Mouse (Mus musculus): Measurements from ENCODE around the gene Gabrr1.
A peak's percentile ranks its signal among the peaks of the same experiment; 100 is the strongest.
"Not testable (repeated sequence)": the region's sequence is repeated elsewhere in the genome, so short reads cannot be mapped to it uniquely, and the experiment has no call there.

Gene Gabrr1

DNA sequence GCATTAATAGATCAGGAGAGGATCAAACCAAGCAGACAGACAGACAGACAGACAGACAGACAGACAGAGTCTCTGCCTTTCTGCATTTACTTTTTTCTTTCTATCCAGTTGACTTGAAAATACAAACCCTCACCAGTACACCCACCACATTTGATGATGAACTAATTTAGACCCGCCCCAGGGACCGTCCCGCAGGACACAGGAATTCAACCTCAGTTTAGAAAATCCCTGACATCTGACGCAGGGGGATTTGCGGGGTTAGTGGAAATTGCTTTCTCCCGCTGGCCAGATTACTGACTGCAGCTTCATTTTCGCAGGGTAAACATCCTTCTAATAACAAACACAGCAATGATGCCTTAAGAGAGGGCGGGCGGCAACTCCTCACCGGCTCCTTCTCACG lies at the start of gene Gabrr1:
Gene Gabrr1 (plus strand): TSS at position 301 of the 400 bp plus-strand sequence.
- no peak for DNase-seq (ENCODE audit: low read depth)

GRCm38 (mm10) chr4:33099118-33099694 lies 33.1 kb upstream of the Gabrr1 start:
- DNase-seq (ENCODE audit: low read depth) = no peak

DNA sequence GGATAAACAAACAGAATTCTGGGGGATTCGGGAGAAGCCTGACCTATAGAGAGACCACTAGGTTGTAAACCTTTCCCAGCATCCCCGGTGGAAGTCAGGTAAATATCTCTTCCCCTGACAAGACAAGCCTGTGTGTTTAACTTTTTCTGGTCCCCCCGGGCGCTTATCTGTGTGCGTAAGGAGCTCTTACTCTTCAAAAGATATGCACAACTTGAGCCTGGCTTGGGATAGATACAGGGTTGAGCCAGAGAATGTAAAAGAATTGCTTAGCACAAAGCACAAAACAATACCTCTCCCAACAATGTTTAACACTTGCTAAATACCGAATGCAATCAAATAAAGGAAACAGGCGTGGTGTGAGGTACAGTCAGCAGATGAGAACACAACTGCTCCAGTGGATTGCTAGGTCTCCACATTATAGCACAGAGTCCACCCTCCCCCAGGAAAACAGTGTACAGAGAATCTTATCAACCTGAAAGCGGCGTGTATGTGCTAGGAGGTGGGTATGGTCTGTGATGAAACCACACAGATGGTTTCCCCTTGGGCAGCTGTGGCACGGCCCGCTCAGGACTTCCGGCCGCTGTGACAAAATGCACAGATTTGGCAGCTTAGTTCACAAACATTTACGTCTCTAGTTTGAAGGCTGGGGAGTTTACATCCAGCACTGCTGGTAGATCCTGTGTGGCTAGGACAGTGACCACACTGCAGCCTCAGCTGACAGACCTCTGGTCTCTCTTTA lies 22.4 kb upstream of the Gabrr1 start:
- peak; percentile 51 for DNase-seq (ENCODE audit: low read depth)

- DNase-seq (ENCODE audit: low read depth) = peak; percentile 16
Observed at GRCm38 (mm10) chr4:33110845-33111244, 21.5 kb upstream of the Gabrr1 start.

GRCm38 (mm10) chr4:33111358-33111757 lies 21.0 kb upstream of the Gabrr1 start:
- DNase-seq (ENCODE audit: low read depth) = no peak

GRCm38 (mm10) chr4:33112866-33113265 lies 19.5 kb upstream of the Gabrr1 start:
- DNase-seq (ENCODE audit: low read depth) = not testable (repeated sequence)

DNA sequence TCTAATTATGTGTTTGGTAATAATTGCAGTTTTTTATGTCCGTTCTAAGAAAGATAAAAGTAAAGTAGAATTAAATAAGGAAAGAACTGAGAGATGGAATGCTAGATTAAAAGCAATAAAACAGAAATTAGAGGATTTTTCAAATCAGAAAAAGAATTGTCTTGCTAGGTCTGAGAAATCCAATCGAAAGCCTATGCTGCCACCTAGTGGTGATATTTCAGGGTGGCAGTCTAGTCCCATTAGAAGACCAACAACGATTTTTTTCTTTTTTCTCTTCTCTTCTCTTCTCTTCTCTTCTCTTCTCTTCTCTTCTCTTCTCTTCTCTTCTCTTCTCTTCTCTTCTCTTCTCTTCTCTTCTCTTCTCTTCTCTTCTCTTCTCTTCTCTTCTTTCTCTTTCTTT lies 13.2 kb upstream of the Gabrr1 start:
- DNase-seq (ENCODE audit: low read depth) = peak; percentile 90

DNA sequence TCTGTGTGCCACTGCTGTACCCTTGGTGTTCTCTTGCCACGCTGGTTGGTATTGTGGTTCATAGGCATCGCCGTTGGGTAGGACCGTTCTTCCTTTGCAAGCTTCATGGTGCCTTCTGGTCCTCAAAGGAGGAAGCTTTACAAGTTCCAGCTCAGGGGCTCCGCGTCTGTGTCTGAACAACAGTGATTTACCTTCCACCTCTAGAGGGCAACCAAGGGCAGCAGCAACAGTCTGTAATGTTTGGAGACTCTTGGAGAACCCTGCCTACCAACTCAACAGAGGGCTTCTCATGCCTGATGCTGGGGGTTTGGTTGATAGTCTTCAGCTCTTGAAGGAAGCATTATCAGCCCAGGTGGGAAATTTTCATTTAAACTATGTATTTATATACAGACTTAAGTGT lies 7.8 kb upstream of the Gabrr1 start:
- peak; percentile 74 for DNase-seq (ENCODE audit: low read depth)

GRCm38 (mm10) chr4:33125409-33126084 lies 6.8 kb upstream of the Gabrr1 start:
- no peak for DNase-seq (ENCODE audit: low read depth)

GRCm38 (mm10) chr4:33146679-33147291 lies 14.5 kb downstream of the Gabrr1 start:
- DNase-seq (ENCODE audit: low read depth) = peak; percentile 51

GRCm38 (mm10) chr4:33147825-33148224 lies 15.5 kb downstream of the Gabrr1 start:
- peak; percentile 87 for DNase-seq (ENCODE audit: low read depth)

GRCm38 (mm10) chr4:33149150-33149549 lies 16.8 kb downstream of the Gabrr1 start:
- no peak for DNase-seq (ENCODE audit: low read depth)

DNA sequence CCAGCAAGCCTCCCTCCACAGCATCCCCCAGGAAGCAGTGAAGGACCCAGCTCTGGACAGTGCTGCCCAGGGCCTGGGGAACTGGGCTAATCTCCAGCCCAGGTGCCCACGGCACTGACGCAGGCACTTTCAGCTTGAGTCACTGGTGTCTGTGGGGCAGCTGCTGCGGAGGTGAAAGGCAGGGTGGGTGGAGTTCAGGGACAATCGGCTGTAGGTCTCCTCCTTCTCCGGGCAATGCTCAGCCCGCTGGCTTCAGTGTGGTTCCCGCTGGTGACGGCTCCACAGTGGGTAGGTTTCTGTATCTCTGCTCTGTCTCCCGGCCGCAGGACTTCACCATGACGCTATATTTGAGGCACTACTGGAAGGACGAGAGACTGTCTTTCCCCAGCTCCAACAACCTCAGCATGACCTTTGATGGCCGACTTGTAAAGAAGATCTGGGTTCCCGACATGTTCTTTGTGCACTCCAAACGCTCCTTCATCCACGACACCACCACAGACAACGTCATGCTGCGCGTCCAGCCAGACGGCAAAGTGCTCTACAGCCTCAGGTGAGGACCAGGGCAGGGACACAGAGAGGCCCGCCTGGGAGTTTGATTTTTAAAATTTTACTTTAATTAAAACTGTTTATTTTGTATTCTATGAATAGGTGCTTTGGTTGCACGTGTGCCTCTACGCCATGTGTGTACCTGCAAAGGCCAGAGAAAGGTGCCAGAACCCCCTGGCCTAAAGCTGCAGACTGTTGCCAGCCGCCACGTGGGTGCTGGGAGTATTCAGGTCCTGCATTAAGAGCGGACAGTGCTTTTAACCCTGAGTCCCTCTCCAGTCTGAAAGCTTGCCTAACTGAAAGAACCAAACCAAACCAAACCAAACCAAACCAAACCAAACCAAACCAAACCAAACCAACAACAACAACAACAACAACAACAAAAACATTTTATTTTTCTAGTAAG lies 20.0 kb downstream of the Gabrr1 start:
- DNase-seq (ENCODE audit: low read depth) = no peak

- DNase-seq (ENCODE audit: low read depth) = no peak
Observed at GRCm38 (mm10) chr4:33183477-33183876, 51.2 kb downstream of the Gabrr1 start.

DNA sequence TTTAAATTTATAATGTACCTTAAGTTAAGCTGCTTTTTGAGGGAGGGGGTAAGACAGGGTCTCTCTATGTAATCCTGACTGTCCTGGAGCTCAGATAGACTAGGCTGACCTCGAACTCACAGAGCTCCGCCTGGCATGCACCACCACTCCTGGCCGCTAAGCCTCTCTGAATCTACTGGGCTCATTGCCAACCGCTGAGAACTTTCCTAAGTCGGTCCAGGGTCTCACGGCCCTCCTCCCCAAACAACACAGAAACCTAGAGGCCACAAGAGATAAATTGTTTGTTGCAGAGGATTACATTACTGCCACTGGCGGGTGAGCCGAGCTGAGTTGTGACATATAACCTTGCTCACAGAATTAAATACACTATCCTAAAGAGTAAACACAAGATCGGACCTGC lies 55.8 kb downstream of the Gabrr1 start:
- DNase-seq (ENCODE audit: low read depth) = peak; percentile 20

DNA sequence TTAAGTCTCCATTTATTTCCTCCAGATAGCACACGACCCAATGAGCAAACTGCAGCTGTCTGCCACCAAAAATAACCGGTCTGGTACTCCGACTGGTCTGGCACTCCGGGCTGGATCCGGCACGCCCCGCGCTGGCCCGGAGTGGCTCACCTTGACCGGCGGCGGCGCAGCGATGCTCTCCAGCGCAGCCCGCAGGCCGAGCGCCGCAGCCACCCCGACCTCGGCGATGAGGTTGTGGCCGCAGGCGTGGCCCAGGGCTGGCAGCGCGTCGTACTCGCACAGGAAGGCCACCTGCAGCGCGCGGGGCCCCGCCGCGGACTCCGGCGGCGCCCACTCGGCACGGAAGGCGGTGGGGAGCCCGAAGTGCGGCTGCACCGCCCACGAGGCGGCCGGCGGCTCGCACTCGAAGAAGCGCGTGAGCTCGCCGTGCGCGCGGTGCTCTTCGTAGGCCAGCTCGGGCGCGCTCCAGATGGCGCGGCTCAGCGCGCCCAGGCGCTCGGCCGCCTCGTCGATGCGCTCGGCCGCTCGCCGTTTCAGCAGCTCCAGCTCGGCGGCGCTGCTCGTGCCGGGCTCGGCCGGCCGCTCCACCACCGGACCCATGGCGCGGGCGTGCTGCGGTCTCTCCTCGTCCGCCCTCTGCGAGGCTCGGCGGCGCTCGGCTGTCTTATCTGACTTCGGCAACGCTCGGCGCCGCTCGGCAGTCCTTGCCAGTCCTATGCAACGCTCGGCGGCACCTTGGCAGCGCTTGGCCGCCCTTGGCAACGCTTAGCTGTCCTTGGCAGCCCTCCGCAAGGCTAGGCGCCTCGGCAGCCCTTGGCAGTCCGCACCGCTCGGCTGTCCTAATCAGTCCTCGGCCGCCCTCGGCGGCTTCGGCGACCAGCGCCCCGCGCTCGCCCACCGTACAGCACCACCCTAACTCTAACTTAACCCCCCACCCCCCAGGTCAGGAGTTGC lies 56.7 kb downstream of the Gabrr1 start:
- peak; percentile 65 for DNase-seq (ENCODE audit: low read depth)

DNA sequence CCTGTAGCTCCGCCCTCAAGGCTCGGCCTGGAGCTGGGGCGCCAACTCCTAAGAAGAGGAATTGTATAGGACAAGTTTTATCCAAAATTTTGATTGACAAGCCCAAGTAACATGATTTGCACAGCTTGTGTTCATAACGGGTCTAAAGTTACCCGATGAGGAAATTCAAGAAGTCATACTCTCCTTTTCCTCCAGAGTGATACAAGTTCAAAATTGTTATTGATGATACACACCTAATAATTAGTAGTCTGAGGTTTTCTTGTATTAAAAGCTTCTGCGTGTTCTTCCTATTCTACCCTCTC lies 57.4 kb downstream of the Gabrr1 start, which contains the start of gene Pm20d2:
Gene Pm20d2 (minus strand): TSS at position 3 of the 302 bp plus-strand sequence.
- no peak for DNase-seq (ENCODE audit: low read depth)

- DNase-seq (ENCODE audit: low read depth) = no peak
Observed at GRCm38 (mm10) chr4:33198117-33198516, 65.8 kb downstream of the Gabrr1 start.

GRCm38 (mm10) chr4:33204682-33205081 lies 72.4 kb downstream of the Gabrr1 start:
- peak; percentile 70 for DNase-seq (ENCODE audit: low read depth)

DNA sequence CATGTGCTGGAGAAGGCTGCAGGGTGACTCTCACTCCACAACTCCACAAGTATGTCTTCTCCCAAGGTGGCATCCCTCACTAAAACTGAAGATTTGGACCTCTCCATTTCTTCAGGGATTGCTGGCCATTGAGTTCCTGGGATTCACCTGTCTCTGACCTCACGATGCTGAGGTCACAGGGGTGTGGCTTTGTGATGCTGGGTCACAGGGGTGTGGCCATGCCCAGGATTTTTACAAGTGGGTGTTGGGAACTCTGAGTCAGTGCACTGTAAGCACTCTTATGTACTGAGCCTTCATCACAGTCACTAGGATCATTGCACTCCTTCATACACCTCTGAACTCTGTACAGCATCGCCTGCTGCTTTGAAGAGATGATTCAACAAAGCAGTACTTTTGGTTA lies 75.2 kb downstream of the Gabrr1 start:
- DNase-seq (ENCODE audit: low read depth) = no peak

Data from naive thymus-derived CD4-positive, alpha-beta T cell, adult 2 months (primary cell).